Mouse (Mus musculus) intestine, postnatal 0 days (tissue): ENCODE results near the gene Cuedc1. TPM values are rescaled to one million over a fixed set of nuclear protein-coding genes. Genes with fewer than 3 reads are reported as not detected.

Experiments
- ATAC-seq: fragments of 200-750 bp; cut with Nextera tagmentation; 2 replicates; pipeline ENCODE4 v1.8.0; 2017; ENCODE audit warnings: mild to moderate bottlenecking, moderate TSS enrichment, moderate library complexity
- H3K27ac ChIP-seq: fragments of 300-500 bp; sonication (generic); 2 replicates; pipeline ENCODE4 v1.5.1; 2014; ENCODE audit warnings: mild to moderate bottlenecking, low read depth, low read length, moderate library complexity
- H3K27me3 ChIP-seq: fragments of 300-500 bp; sonication (generic); replicated peaks from 2 replicates; pipeline ENCODE4 v1.6.1; 2014; ENCODE audit warnings: low read length, mixed read lengths; ENCODE audit not compliant: control insufficient read depth, insufficient read depth
- H3K36me3 ChIP-seq: fragments of 300-500 bp; sonication (generic); 2 replicates; pipeline ENCODE4 v1.6.1; 2014; ENCODE audit warnings: mild to moderate bottlenecking, moderate library complexity; ENCODE audit not compliant: control insufficient read depth, insufficient read depth
- H3K4me1 ChIP-seq: fragments of 300-500 bp; sonication (generic); replicated peaks from 2 replicates; pipeline ENCODE4 v1.6.1; 2014; ENCODE audit warnings: antibody characterized with exemption, low read length, mixed read lengths; ENCODE audit not compliant: control insufficient read depth, insufficient read depth
- H3K4me2 ChIP-seq: fragments of 300-500 bp; sonication (generic); replicated peaks from 2 replicates; pipeline ENCODE4 v1.6.1; 2014; ENCODE audit warnings: low read depth, mild to moderate bottlenecking, moderate library complexity
- H3K4me3 ChIP-seq: fragments of 300-500 bp; sonication (generic); 2 replicates; pipeline ENCODE4 v1.5.1; 2014; ENCODE audit warnings: low read depth, low read length
- H3K9ac ChIP-seq: fragments of 300-500 bp; sonication (generic); 2 replicates; pipeline ENCODE4 v1.6.1; 2014; ENCODE audit warnings: mild to moderate bottlenecking, low read depth, low read length
- H3K9me3 ChIP-seq: fragments of 300-500 bp; sonication (generic); 2 replicates; pipeline ENCODE4 v1.6.1; 2016; ENCODE audit warnings: mixed run types; ENCODE audit not compliant: control insufficient read depth
- CTCF ChIP-seq: sonication (generic); IDR thresholded peaks from 2 replicates; pipeline ENCODE4 v1.5.1; 2016; ENCODE audit warnings: low read depth, mild to moderate bottlenecking, control low read depth, antibody characterized with exemption, moderate library complexity
- WGBS: fragments of 180-500 bp; shearing (Covaris S2); extraction: QIAGEN DNeasy Blood & Tissue Kit; methylation state at CpG from one replicate; pipeline ENCODE4 v1.1.7; 2014; 5-methylcytosine and 5-hydroxymethylcytosine counted together
- polyA plus RNA-seq: library from polyadenylated mRNA; unstranded; fragments of >200 nt; fragmentation: Nextera tagmentation; extraction: Ambion mirVana; gene quantifications from 2 replicates; pipeline ENCODE4 v1.2.1, GENCODE M21; 2015

Cuedc1 gene
- polyA plus RNA-seq, 1 experiment from 2014 or later, result 7.1 TPM

GRCm38 (mm10) chr11:88122545-88122944 lies 24.7 kb downstream of the Cuedc1 start:
- no peak for TF ChIP-seq CTCF
- Histone ChIP-seq H3K4me3 (no peak overlapping the region), H3K9ac (no peak overlapping the region), H3K36me3 (no peaks in the 10 kb centered on the region), H3K4me1 (no peaks in the 10 kb centered on the region), H3K9me3 (no peaks in the 10 kb centered on the region), H3K27ac (no peak overlapping the region), H3K27me3 (no peaks in the 10 kb centered on the region), H3K4me2 (no peak overlapping the region)
- WGBS, result 70% methylated on average over 5 of the region's 5 CpGs
- no peak for ATAC-seq

DNA sequence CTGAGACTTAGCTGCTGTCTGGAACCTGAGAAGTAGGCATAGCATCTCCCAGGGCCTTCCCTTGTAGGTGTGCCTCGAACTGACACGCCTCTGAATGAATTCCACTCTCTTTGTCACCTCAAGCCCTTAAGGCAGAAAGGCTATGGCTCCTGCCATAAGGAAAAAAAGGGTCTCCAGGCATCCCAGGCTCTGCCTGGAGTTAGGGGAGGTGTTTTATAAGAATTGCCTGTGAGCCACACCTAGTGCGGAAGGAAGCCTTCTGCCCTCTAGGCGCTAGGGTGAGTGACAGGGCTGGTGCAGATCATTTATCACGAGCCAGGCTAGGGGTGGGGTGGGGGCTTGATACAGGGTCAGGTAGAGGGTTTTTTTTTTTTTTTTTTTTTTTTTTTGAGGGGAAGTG lies 25.2 kb downstream of the Cuedc1 start:
- no peak overlapping the region for H3K27ac ChIP-seq
- H3K9me3 ChIP-seq, result no peaks in the 10 kb centered on the region
- no peak overlapping the region for H3K4me2 ChIP-seq
- 72% methylated on average over 5 of the region's 5 CpGs for whole genome bisulfite sequencing
- TF ChIP-seq CTCF, result no peak
- no peaks in the 10 kb centered on the region for H3K4me1 ChIP-seq
- no peak overlapping the region for H3K9ac ChIP-seq
- H3K4me3 ChIP-seq, result no peak overlapping the region
- no peaks in the 10 kb centered on the region for H3K36me3 ChIP-seq
- H3K27me3 ChIP-seq, result no peaks in the 10 kb centered on the region
- no peak for ATAC-seq

GRCm38 (mm10) chr11:88123731-88124130 lies 25.9 kb downstream of the Cuedc1 start:
- Histone ChIP-seq H3K9me3 (no peaks in the 10 kb centered on the region), H3K36me3 (no peaks in the 10 kb centered on the region), H3K4me1 (no peaks in the 10 kb centered on the region), H3K27ac (no peak overlapping the region), H3K27me3 (no peaks in the 10 kb centered on the region), H3K9ac (no peak overlapping the region), H3K4me2 (no peak overlapping the region), H3K4me3 (no peak overlapping the region)
- ATAC-seq, result no peak
- 28% methylated on average over 6 of the region's 6 CpGs for WGBS
- no peak for TF ChIP-seq CTCF

DNA sequence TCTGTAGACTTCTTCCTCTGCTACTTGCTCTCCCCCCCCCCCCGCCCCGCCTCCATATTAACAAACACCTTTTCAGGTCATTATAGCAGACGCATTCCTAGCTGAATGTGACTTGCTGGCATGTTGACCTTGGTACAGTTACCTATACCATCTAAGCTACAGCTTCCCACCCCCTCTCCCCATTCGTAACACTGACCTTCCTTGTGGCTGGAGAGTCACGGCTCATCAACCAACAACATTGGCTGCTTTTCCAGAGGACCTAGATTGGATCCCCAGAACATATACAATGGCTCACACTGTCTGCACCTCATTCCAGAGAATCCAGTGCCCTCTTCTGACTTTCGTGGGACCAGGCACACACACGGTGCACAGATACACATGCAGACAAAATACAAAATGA lies 27.6 kb downstream of the Cuedc1 start:
- H3K9ac ChIP-seq, result no peak overlapping the region
- ATAC-seq, result no peak
- WGBS, result 86% methylated on average over 7 of the region's 7 CpGs
- no peaks in the 10 kb centered on the region for H3K9me3 ChIP-seq
- no peaks in the 10 kb centered on the region for H3K4me1 ChIP-seq
- no peak overlapping the region for H3K4me3 ChIP-seq
- H3K27ac ChIP-seq, result no peak overlapping the region
- H3K36me3 ChIP-seq, result no peaks in the 10 kb centered on the region
- no peak for TF ChIP-seq CTCF
- no peaks in the 10 kb centered on the region for H3K27me3 ChIP-seq
- H3K4me2 ChIP-seq, result no peak overlapping the region

- WGBS, result 56% methylated on average over 5 of the region's 5 CpGs
- H3K4me3 ChIP-seq, result no peak overlapping the region
- TF ChIP-seq CTCF, result no peak
- H3K36me3 ChIP-seq, result no peaks in the 10 kb centered on the region
- no peaks in the 10 kb centered on the region for H3K27me3 ChIP-seq
- no peak for ATAC-seq
- no peaks in the 10 kb centered on the region for H3K9me3 ChIP-seq
- no peak overlapping the region for H3K9ac ChIP-seq
- no peak overlapping the region for H3K4me2 ChIP-seq
- no peaks in the 10 kb centered on the region for H3K4me1 ChIP-seq
- no peak overlapping the region; the same call in 1 of the 2 replicates for H3K27ac ChIP-seq
Measured at GRCm38 (mm10) chr11:88126306-88126793, 28.5 kb downstream of the Cuedc1 start.

DNA sequence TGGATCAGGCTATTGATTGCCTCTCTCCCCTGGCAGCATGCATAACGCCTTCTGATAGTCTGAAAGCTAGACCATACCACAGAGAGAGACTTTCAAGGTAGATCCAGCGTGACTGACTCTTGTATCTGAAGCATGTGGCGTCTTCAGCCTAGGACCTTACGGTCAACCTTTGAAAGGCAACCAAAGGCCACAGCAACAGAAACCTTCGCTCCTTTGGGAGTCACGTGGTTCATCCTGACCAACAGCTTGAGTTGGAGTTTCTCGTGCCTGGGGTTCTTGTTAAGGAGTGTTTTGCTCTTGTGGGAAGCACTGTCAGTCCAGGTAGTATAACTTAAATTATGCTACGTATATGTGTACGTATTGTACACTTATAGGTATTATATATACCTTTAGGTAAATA lies 30.6 kb downstream of the Cuedc1 start:
- Histone ChIP-seq H3K27me3 (no peaks in the 10 kb centered on the region), H3K4me2 (no peak overlapping the region), H3K4me1 (no peaks in the 10 kb centered on the region), H3K9me3 (no peaks in the 10 kb centered on the region), H3K36me3 (no peaks in the 10 kb centered on the region), H3K9ac (no peak overlapping the region), H3K27ac (no peak overlapping the region), H3K4me3 (no peak overlapping the region)
- WGBS, result 87% methylated on average over 9 of the region's 9 CpGs
- ATAC-seq, result no peak
- TF ChIP-seq CTCF, result no peak

GRCm38 (mm10) chr11:88129281-88129680 lies 31.4 kb downstream of the Cuedc1 start:
- H3K4me3 ChIP-seq, result no peak overlapping the region
- TF ChIP-seq CTCF, result no peak
- ATAC-seq, result no peak
- no peak overlapping the region for H3K4me2 ChIP-seq
- no peaks in the 10 kb centered on the region for H3K36me3 ChIP-seq
- no peaks in the 10 kb centered on the region for H3K4me1 ChIP-seq
- H3K9me3 ChIP-seq, result no peaks in the 10 kb centered on the region
- no peak overlapping the region for H3K9ac ChIP-seq
- H3K27me3 ChIP-seq, result no peaks in the 10 kb centered on the region
- WGBS, result 91% methylated on average over 3 of the region's 3 CpGs
- no peak overlapping the region for H3K27ac ChIP-seq
